Mouse (Mus musculus) heart, postnatal 0 days (tissue): Measurements from ENCODE around the gene Hoxd3. TPM values are rescaled to one million over a fixed set of nuclear protein-coding genes. Genes with fewer than 3 reads are reported as not detected.

ENCODE experiments used
- ATAC-seq: fragments of 200-750 bp; cut with Nextera tagmentation; 2 replicates; pipeline ENCODE4 v1.8.0; 2017; ENCODE audit warnings: low read depth, moderate number of reproducible peaks, moderate library complexity; ENCODE audit not compliant: insufficient read depth
- DNase-seq: peaks from one replicate; pipeline ENCODE4 v3.0.0-alpha.2; 2016; ENCODE audit warnings: low spot score
- H3K27ac ChIP-seq: fragments of 300-500 bp; sonication (generic); 2 replicates; pipeline ENCODE4 v1.5.1; 2014; ENCODE audit warnings: low read depth, mild to moderate bottlenecking
- H3K27me3 ChIP-seq: fragments of 300-500 bp; sonication (generic); 2 replicates; pipeline ENCODE4 v1.6.1; 2014; ENCODE audit warnings: low read length, mixed read lengths; ENCODE audit not compliant: control insufficient read depth, insufficient read depth
- H3K36me3 ChIP-seq: fragments of 300-500 bp; sonication (generic); replicated peaks from 2 replicates; pipeline ENCODE4 v1.6.1; 2014; ENCODE audit warnings: low read length, mixed read lengths; ENCODE audit not compliant: control insufficient read depth, insufficient read depth
- H3K4me1 ChIP-seq: fragments of 300-500 bp; sonication (generic); 2 replicates; pipeline ENCODE4 v1.6.1; 2014; ENCODE audit warnings: antibody characterized with exemption; ENCODE audit not compliant: control insufficient read depth, insufficient read depth
- H3K4me2 ChIP-seq: fragments of 300-500 bp; sonication (generic); 2 replicates; pipeline ENCODE4 v1.6.1; 2014; ENCODE audit warnings: low read depth, mild to moderate bottlenecking, low read length, moderate library complexity
- H3K4me3 ChIP-seq: fragments of 300-500 bp; sonication (generic); 2 replicates; pipeline ENCODE4 v1.5.1; 2014; ENCODE audit warnings: low read depth, low read length
- H3K9ac ChIP-seq: fragments of 300-500 bp; sonication (generic); replicated peaks from 2 replicates; pipeline ENCODE4 v1.6.1; 2014; ENCODE audit warnings: low read depth, low read length, mixed read lengths
- H3K9me3 ChIP-seq: fragments of 300-500 bp; sonication (generic); replicated peaks from 2 replicates; pipeline ENCODE4 v1.6.1; 2016; ENCODE audit warnings: low read length; ENCODE audit not compliant: control insufficient read depth
- CTCF ChIP-seq: IDR thresholded peaks from 2 replicates; pipeline ENCODE4 v1.5.1; 2016; ENCODE audit warnings: antibody characterized with exemption, control low read depth, low read depth
- EP300 ChIP-seq: IDR thresholded peaks from 2 replicates; pipeline ENCODE4 v1.6.1; 2016; ENCODE audit warnings: antibody characterized with exemption, low read depth
- WGBS: fragments of 180-500 bp; shearing (Covaris S2); extraction: QIAGEN DNeasy Blood & Tissue Kit; methylation state at CpG from one replicate; pipeline ENCODE4 v1.1.7; 2014; 5-methylcytosine and 5-hydroxymethylcytosine counted together
- polyA plus RNA-seq: library from polyadenylated mRNA; unstranded; fragments of >200 nt; fragmentation: Nextera tagmentation; extraction: Ambion mirVana; gene quantifications from 2 replicates; pipeline ENCODE4 v1.2.1, GENCODE M21; 2015
- total RNA-seq: library from RNA; depleted of rRNA; stranded (reverse); fragments of >200 nt; gene quantifications from 2 replicates; pipeline ENCODE4 v1.2.3, GENCODE M21; 2014; ENCODE audit warnings: low replicate concordance

Hoxd3 gene
- total and polyA plus RNA-seq, 2 experiments from 2014 or later: 0.04 TPM; not detected in 1

GRCm38 (mm10) chr2:74680561-74681398 lies 30.9 kb upstream of the Hoxd3 start:
- ATAC-seq: no peak
- WGBS: 3% methylated on average over 21 of the region's 21 CpGs
- Histone ChIP-seq H3K9ac (no peak overlapping the region), H3K4me2 (no peak overlapping the region), H3K36me3 (no peaks in the 10 kb centered on the region), H3K9me3 (no peaks in the 10 kb centered on the region), H3K27me3 (peaks cover 100% of the 10 kb centered on the region), H3K27ac (no peak overlapping the region), H3K4me3 (no peak overlapping the region), H3K4me1 (peaks cover 9% of the 10 kb centered on the region; the same call in 1 of the 2 replicates)
- DNase-seq: no peak
- TF ChIP-seq EP300 (no peak), CTCF (no peak)

DNA sequence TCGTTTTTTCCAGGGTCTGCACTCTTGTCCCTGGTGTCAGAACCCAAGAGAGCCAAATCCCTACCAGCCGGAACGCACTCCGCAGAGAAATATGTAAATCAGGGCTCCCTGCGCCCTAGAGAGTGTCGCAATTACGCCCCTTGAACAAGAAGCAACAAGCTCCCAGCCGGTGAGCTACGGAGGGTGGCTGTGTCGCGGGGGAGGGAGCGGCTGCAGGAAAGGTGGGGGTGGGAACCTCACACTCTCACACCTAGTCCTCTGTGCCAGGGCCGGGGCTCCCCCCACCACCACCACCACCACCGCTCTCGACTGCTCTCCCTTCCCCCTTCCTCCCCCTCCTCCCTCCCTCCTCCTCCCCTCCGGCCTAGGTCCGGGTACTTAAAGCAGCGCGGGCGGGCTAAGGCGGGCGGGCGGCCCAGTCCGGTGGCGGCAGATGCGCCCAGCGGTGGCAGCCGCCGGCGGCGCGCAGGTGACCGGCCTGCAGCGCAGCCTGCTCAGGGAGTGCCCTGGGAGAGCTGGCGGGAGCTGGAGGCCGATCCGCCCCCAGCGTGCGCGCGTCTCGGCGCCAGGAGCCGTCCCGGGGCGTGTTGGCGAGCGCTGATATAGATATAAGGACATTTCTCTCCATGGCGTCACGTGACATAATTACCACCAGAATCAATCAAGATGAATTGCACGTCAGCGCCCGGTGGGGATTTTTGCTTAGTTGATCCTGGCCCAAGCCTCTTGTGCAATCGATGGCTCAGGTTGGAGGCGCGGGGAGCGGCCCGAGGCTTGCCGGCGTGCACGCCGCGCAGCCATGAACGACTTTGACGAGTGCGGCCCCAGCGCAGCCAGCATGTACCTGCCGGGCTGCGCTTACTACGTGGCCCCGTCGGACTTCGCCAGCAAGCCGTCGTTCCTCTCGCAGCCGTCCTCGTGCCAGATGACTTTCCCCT lies 29.9 kb upstream of the Hoxd3 start:
- peak overlapping the region; percentile 36 for H3K4me3 ChIP-seq
- no peaks in the 10 kb centered on the region for H3K9me3 ChIP-seq
- under 1% methylated on average over 78 of the region's 78 CpGs for WGBS
- no peak for TF ChIP-seq CTCF
- TF ChIP-seq EP300: no peak
- H3K27ac ChIP-seq: no peak overlapping the region
- peaks cover 9% of the 10 kb centered on the region; the same call in 1 of the 2 replicates for H3K4me1 ChIP-seq
- peaks cover 99% of the 10 kb centered on the region for H3K27me3 ChIP-seq
- H3K9ac ChIP-seq: no peak overlapping the region
- no peak for DNase-seq
- H3K36me3 ChIP-seq: no peaks in the 10 kb centered on the region
- no peak for ATAC-seq
- H3K4me2 ChIP-seq: peak overlapping the region; percentile 33

GRCm38 (mm10) chr2:74682796-74683195 lies 28.9 kb upstream of the Hoxd3 start:
- ATAC-seq (no peak), DNase-seq (no peak)
- Histone ChIP-seq H3K27me3 (peaks cover 99% of the 10 kb centered on the region), H3K4me2 (peak overlapping the region; percentile 33), H3K27ac (no peak overlapping the region), H3K36me3 (no peaks in the 10 kb centered on the region), H3K9ac (no peak overlapping the region), H3K9me3 (no peaks in the 10 kb centered on the region), H3K4me3 (peak overlapping the region; percentile 36), H3K4me1 (peaks cover 9% of the 10 kb centered on the region; the same call in 1 of the 2 replicates)
- WGBS: 1% methylated on average over 45 of the region's 51 CpGs
- TF ChIP-seq CTCF (no peak), EP300 (no peak)

DNA sequence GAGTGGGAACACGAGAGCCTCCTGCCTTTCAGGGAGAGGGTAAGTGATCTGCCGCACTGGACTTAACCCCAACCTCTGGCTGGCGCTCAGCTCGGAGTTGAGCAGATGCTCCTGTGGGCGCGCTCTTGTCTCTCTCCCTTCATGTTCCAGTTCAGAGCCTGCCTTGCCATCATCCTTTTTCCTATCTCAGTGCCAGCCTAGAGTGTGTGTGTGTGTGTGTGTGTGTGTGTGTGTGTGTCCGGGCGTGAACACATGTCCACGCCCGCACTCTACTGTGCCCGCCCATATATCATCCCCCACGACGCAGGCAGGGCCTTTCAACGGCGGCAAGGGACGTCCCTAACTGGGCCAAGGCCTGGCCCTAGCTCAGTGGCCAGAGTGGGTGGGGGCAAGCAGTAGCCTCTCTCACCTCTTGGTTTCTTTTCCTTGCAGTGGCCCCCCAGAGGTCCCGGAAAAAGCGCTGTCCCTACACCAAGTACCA lies 28.2 kb upstream of the Hoxd3 start:
- Histone ChIP-seq H3K4me3 (no peak overlapping the region), H3K27ac (no peak overlapping the region), H3K27me3 (peaks cover 99% of the 10 kb centered on the region), H3K9me3 (no peaks in the 10 kb centered on the region), H3K9ac (no peak overlapping the region), H3K4me1 (peaks cover 9% of the 10 kb centered on the region; the same call in 1 of the 2 replicates), H3K4me2 (no peak overlapping the region), H3K36me3 (no peaks in the 10 kb centered on the region)
- DNase-seq (no peak), ATAC-seq (no peak; the same call in 1 of the 2 replicates)
- WGBS: 3% methylated on average over 18 of the region's 18 CpGs
- TF ChIP-seq EP300: no peak
- TF ChIP-seq CTCF: no peak

DNA sequence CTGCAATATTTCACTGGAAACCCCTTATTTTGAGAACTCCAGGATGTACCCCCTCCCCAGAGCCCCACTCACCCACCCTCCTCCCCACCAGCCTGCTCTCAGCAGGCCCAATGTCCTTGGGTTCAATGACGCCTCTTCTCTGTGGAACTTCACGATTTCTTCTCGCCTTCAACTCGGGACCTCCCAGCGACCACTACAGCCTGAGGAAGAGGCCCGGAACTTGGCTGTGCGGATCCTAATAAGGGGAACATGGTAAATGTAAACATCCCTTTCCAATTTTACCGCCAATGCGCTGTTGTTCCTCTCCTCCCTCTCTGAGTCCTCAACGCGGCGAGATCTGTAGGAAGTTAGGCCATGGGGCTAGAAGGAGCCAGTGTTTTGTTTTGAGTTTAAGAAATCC lies 27.6 kb upstream of the Hoxd3 start:
- no peaks in the 10 kb centered on the region for H3K9me3 ChIP-seq
- ATAC-seq (no peak), DNase-seq (no peak)
- H3K27me3 ChIP-seq: peaks cover 99% of the 10 kb centered on the region
- WGBS: 7% methylated on average over 12 of the region's 12 CpGs
- H3K4me3 ChIP-seq: no peak overlapping the region
- TF ChIP-seq EP300 (no peak), CTCF (no peak)
- H3K4me2 ChIP-seq: no peak overlapping the region
- no peaks in the 10 kb centered on the region for H3K36me3 ChIP-seq
- no peak overlapping the region for H3K9ac ChIP-seq
- H3K4me1 ChIP-seq: peaks cover 9% of the 10 kb centered on the region; the same call in 1 of the 2 replicates
- H3K27ac ChIP-seq: no peak overlapping the region
